Mouse (Mus musculus): ENCODE data around the gene Otud7a.
A peak's percentile ranks its signal among the peaks of the same experiment; 100 is the strongest.
"Not testable (repeated sequence)": the region's sequence is repeated elsewhere in the genome, so short reads cannot be mapped to it uniquely, and the experiment has no call there.

The Otud7a gene

GRCm38 (mm10) chr7:63558918-63559317 lies 114.4 kb downstream of the Otud7a start:
- no peak for DNase-seq (ENCODE audit: low read depth, low spot score)

GRCm38 (mm10) chr7:63559679-63560078 lies 115.1 kb downstream of the Otud7a start:
- no peak for DNase-seq (ENCODE audit: low read depth, low spot score)

- no peak for DNase-seq (ENCODE audit: low read depth, low spot score)
Measured at GRCm38 (mm10) chr7:63583310-63583709, 138.8 kb downstream of the Otud7a start.

GRCm38 (mm10) chr7:63586184-63586870 lies 141.8 kb downstream of the Otud7a start:
- no peak for DNase-seq (ENCODE audit: low read depth, low spot score)

GRCm38 (mm10) chr7:63590305-63590704 lies 145.8 kb downstream of the Otud7a start:
- no peak for DNase-seq (ENCODE audit: low read depth, low spot score)

GRCm38 (mm10) chr7:63591322-63591721 lies 146.8 kb downstream of the Otud7a start:
- DNase-seq (ENCODE audit: low read depth, low spot score): no peak

GRCm38 (mm10) chr7:63592061-63592460 lies 147.5 kb downstream of the Otud7a start:
- DNase-seq (ENCODE audit: low read depth, low spot score): no peak

- no peak for DNase-seq (ENCODE audit: low read depth, low spot score)
Measured at GRCm38 (mm10) chr7:63604827-63605226, 160.3 kb downstream of the Otud7a start.

- no peak for DNase-seq (ENCODE audit: low read depth, low spot score)
Measured at GRCm38 (mm10) chr7:63617018-63617417, 172.5 kb downstream of the Otud7a start.

- DNase-seq (ENCODE audit: low read depth, low spot score): no peak
Measured at GRCm38 (mm10) chr7:63620776-63621340, 176.3 kb downstream of the Otud7a start.

- no peak for DNase-seq (ENCODE audit: low read depth, low spot score)
Measured at GRCm38 (mm10) chr7:63637651-63638050, 193.1 kb downstream of the Otud7a start.

GRCm38 (mm10) chr7:63644002-63644401 lies 199.5 kb downstream of the Otud7a start:
- no peak for DNase-seq (ENCODE audit: low read depth, low spot score)

- no peak for DNase-seq (ENCODE audit: low read depth, low spot score)
Measured at GRCm38 (mm10) chr7:63647136-63647535, 202.6 kb downstream of the Otud7a start.

- no peak for DNase-seq (ENCODE audit: low read depth, low spot score)
Measured at GRCm38 (mm10) chr7:63660261-63660660, 215.7 kb downstream of the Otud7a start.

- no peak for DNase-seq (ENCODE audit: low read depth, low spot score)
Measured at GRCm38 (mm10) chr7:63662757-63663156, 218.2 kb downstream of the Otud7a start.

GRCm38 (mm10) chr7:63665496-63665895 lies 220.9 kb downstream of the Otud7a start:
- no peak for DNase-seq (ENCODE audit: low read depth, low spot score)

GRCm38 (mm10) chr7:63667986-63668741 lies 223.6 kb downstream of the Otud7a start:
- no peak for DNase-seq (ENCODE audit: low read depth, low spot score)

- DNase-seq (ENCODE audit: low read depth, low spot score): no peak
Measured at GRCm38 (mm10) chr7:63668951-63669350, 224.4 kb downstream of the Otud7a start.

GRCm38 (mm10) chr7:63670911-63671310 lies 226.4 kb downstream of the Otud7a start:
- DNase-seq (ENCODE audit: low read depth, low spot score): not testable (repeated sequence)

GRCm38 (mm10) chr7:63671904-63672303 lies 227.4 kb downstream of the Otud7a start:
- peak; percentile 69 for DNase-seq (ENCODE audit: low read depth, low spot score)

GRCm38 (mm10) chr7:63676631-63677030 lies 232.1 kb downstream of the Otud7a start:
- no peak for DNase-seq (ENCODE audit: low read depth, low spot score)

- DNase-seq (ENCODE audit: low read depth, low spot score): no peak
Measured at GRCm38 (mm10) chr7:63677149-63677548, 232.6 kb downstream of the Otud7a start.

GRCm38 (mm10) chr7:63687056-63687455 lies 242.5 kb downstream of the Otud7a start:
- DNase-seq (ENCODE audit: low read depth, low spot score): no peak

Measured in brain, embryonic 18.5 days (tissue).